Mouse (Mus musculus): ENCODE data around the gene Mindy4.
A peak's percentile ranks its signal among the peaks of the same experiment; 100 is the strongest.
"Not testable (repeated sequence)": the region's sequence is repeated elsewhere in the genome, so short reads cannot be mapped to it uniquely, and the experiment has no call there.

Gene Mindy4

DNA sequence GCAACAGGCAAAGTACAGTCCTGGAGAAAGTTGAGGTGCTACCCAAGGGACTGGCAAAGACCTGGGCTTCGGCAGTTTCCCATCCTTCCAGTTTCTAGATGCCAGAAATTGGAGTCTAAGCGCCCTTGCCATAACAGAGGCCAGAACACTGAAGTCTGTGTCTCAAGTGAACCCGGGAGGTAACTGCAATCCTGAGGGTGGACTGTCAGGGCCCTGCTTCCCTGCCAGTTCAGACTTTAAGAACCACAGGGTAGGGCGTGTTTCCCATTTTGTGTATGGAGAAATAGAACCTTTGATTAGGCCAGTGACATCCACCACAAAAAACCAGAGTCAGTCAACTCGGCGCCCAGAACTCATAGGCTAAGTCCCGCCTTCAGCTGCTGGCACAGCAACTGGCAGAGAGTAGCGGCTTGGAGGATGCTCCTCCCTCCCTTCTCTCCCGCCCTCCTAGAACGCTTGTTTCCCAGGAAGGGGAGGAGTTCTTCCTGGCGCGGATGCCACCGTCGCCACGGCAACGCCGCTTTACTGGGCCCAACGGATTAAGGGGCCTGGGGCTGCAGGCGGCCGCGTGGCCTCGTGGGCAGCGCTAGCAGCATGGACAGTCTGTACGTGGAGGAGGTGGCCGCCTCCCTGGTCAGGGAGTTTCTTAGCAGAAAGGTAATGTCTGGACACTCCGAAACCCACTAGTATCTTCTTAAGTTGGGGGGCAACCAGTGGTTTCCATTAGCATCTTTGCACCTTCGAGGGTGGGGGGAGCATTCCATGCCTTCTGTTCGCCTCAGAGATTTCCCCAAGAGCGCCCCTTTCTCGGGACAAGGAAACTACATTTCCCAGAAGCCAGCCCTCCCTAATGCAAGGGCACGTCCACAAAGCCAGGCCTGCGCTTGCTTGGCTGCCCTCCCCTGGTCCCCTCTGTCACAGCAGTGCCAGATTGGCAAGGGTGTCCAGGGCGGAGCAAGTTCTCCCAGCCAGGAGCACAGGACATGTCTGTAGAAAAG is at the start of gene Mindy4:
Mindy4 (plus strand) TSS at position 471 of the 998 bp plus-strand sequence.
- peak; percentile 93 for DNase-seq (ENCODE audit: low read depth, low spot score)

DNA sequence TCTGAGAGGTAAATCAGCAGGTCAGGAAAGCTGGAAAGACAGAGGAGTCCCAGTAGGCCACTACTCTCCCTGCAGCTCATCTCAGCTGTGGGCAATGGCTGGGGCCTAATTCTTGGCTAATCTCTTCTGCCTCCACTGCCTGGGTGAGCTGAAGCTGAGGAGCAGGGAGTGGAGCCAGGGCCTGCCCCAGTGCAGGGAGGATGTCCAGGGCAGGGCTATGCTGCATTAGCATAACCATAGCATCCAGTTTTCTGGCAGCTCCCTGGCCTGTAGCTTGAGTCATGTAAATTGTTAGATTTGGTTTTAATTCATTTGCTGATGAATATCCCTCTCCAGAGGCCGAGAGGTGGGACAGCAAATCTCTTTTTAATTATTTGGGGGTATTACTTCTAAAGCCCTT is 43.9 kb upstream of the Mindy4 start:
- DNase-seq (ENCODE audit: low read depth, low spot score) = no peak

DNA sequence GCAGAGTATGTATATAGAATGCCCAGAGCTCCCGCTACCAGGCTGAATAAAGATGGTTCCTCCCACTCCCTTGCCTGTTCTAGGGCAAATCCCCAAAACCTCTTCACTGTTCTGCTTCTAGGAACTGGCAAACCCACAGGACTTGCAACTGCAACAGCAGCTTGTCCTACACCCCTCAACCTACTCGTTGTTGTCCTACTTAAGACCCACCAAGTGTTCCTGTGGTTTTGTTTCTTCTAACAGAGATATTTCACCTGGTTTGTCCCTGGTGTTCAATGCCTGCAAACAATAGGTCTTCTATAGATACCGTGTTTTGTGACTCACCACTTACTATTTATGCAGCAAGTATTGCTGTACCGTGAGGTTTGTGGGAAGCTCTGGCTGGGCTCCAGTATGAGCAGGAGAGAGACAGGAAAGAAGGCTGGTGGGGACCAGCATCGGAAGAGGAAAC is 41.8 kb upstream of the Mindy4 start:
- peak; percentile 84 for DNase-seq (ENCODE audit: low read depth, low spot score)

GRCm38 (mm10) chr6:55163046-55163584 is 40.1 kb upstream of the Mindy4 start:
- DNase-seq (ENCODE audit: low read depth, low spot score) = no peak

DNA sequence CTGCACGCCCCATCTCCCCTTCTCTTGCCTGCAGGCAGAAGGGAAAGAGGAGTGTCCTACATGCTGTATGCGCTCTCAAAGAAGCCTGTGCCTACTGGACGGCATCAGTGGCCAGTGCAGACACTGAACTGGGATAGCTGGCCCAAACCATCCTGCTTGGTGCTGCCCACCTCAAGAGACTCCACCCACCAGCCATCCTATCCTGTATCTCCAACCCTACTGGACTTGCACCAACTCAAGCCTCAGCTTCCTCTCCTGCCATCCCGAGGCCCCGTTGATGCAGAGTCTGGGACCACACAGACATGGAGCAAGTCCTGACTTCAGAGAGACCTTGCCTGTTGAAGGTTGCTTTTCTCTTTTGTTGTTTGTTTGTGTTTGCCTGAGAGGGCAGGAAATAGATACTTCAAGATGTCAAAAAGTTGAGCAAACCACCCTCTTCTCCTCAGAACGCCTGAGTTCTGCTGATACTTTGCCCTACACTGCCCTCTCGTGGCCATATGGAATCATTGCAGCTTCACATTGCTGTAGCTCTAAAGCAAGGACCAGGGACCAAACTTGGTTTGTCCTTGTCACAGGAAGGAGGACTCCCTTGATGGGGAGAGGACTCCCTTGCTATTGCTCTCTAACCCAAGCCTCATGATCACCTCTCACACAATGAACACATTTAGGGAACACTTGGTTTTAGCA is 36.3 kb upstream of the Mindy4 start:
- DNase-seq (ENCODE audit: low read depth, low spot score) = no peak

GRCm38 (mm10) chr6:55169818-55170217 is 33.4 kb upstream of the Mindy4 start:
- no peak for DNase-seq (ENCODE audit: low read depth, low spot score)

DNA sequence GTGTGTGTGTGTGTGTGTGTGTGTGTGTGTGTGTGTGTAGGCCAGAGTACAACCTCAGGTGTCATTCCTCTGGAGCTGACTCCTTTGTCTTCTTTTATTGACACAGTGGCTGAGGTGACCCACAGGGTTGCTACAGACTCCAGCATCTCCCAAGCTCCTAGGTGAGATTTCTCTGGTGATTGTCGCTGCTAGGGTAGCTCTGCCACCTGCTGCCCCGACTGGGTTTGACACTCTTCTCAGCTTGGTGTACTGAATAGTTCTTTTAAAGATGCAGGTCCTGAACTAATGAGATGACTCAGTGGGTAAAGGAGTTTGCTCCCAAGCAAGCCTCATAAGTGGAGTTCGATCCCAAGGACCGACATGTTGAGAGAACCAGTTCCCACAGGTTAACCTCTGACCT is 31.5 kb upstream of the Mindy4 start:
- no peak for DNase-seq (ENCODE audit: low read depth, low spot score)

GRCm38 (mm10) chr6:55173171-55173570 is 30.0 kb upstream of the Mindy4 start:
- no peak for DNase-seq (ENCODE audit: low read depth, low spot score)

- DNase-seq (ENCODE audit: low read depth, low spot score) = no peak
Measured at GRCm38 (mm10) chr6:55173941-55174349, 29.2 kb upstream of the Mindy4 start.

- no peak for DNase-seq (ENCODE audit: low read depth, low spot score)
Measured at GRCm38 (mm10) chr6:55174741-55175181, 28.4 kb upstream of the Mindy4 start, which contains the start of gene Inmt. Gene Inmt, minus strand, starts transcription at chr6:55175043.

- no peak for DNase-seq (ENCODE audit: low read depth, low spot score)
Measured at GRCm38 (mm10) chr6:55175456-55175855, 27.7 kb upstream of the Mindy4 start.

- DNase-seq (ENCODE audit: low read depth, low spot score) = no peak
Measured at GRCm38 (mm10) chr6:55175892-55176291, 27.3 kb upstream of the Mindy4 start.

DNA sequence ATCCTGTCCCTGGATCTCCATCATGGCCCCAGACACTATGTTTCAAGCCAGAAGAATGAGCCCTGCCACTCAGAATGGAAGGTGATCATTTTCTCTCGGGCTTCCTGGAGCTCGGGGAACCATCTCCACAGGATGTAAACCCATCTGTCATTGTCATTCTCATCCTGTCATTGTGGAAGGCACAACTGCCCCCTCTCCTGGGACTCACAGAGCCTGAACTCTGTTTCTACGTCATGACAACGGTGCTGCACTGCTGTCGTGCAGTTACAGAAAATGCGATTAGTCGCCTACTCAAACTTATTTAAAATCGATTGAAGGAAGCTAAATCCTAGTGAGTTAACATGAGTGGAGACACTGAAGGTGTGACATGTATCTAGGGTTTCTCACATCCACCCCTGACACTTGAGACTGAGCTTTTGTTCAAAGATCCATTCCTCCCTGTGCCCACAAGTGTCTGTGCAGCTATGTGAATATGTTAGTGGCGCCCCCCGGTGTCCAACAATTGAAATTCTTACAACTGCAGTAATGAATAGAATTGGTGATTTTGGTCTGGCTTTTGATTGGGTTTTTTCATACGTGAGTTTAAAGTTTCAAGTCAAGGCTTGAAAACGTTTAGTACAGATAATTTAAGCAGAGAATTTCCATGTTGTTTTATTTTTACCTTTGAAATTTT is 26.0 kb upstream of the Mindy4 start:
- no peak for DNase-seq (ENCODE audit: low read depth, low spot score)

DNA sequence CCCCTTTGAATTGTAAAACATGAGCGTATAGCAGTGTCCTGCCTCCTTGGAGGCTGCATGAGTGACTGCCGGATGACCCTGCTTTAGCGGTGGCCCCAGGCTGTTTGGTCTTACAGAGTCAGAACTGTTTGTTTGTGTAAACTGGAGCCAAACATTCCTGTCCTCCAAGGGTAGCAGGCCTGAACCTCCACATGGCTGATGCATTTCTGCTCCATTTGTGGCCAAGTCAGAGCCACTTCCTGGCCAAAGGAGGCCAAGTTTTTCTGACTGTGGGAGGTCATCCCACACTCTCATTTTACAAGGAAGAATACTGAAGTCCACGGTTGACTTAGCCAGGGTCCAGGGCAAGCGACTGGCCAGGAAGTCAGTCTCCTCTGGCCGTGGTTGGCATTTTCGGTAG is 23.6 kb upstream of the Mindy4 start:
- DNase-seq (ENCODE audit: low read depth, low spot score) = no peak

- DNase-seq (ENCODE audit: low read depth, low spot score) = no peak
Measured at GRCm38 (mm10) chr6:55182655-55183430, 20.3 kb upstream of the Mindy4 start.

GRCm38 (mm10) chr6:55187827-55188226 is 15.4 kb upstream of the Mindy4 start:
- DNase-seq (ENCODE audit: low read depth, low spot score) = not testable (repeated sequence)

GRCm38 (mm10) chr6:55189406-55189805 is 13.8 kb upstream of the Mindy4 start:
- DNase-seq (ENCODE audit: low read depth, low spot score) = no peak

DNA sequence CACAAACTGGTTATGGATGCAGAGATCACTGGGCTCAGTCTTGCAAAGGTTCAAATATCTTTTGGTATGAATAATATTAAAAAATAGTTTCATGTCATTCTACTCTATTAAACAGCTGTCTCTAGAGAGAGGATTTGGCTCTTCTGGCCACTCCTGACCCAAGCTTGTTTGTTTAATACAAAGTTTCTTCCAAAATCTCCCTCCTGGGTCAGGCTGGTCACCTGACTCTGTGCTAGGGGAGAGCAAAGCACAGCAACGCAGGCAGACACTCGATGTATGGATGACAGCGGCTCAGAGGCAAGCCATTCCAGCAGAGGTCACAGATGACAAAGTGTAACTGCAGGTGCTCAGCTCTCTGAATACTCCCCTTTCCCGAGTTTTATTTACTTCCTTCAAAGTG is 11.6 kb upstream of the Mindy4 start:
- DNase-seq (ENCODE audit: low read depth, low spot score) = no peak

DNA sequence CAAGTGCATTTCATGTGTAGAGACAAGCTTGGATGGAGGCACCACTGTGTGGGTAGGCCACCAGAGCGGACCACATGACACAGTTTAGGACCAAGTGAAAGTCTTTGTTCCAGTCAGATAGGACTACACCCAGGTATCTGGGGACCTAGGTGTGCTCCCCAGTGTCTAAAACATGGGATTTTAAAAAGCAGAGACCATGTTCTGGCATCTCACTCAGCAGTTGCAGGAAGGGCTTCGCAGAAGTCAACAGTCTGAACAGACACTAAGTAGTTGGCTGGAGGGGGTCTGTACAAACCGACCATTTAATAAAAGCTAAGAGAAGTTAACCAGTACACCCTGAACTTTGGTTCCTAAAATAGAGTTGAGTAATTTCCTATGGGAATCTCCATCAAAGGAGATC is 10.0 kb upstream of the Mindy4 start:
- no peak for DNase-seq (ENCODE audit: low read depth, low spot score)

DNA sequence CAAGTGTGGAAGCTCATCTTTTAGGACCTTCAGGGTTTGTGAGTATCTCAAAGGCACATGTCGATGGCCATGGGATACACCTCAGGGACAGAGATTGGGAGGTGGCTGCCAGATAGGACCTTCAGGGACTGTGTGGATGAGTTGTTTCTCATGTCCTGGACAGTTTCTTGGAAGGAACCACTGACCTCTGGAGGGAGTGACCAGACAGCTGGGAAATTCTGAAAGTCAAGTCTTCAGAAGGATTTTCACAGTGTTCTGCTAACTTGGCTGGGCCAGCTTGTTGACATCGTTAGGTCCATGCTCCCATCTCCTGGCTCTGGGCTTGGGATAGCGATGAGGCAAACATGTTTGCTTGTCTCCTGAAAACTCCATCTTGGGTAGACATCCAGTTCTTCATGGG is 4.1 kb upstream of the Mindy4 start:
- DNase-seq (ENCODE audit: low read depth, low spot score) = no peak

- no peak for DNase-seq (ENCODE audit: low read depth, low spot score)
Measured at GRCm38 (mm10) chr6:55203931-55204330, 748 bp downstream of the Mindy4 start.

All from telencephalon, adult 2 months (tissue).